Mouse (Mus musculus): Measurements from ENCODE around the gene Cox6a2. TPM values are rescaled to one million over a fixed set of nuclear protein-coding genes. Genes with fewer than 3 reads are reported as not detected.
A peak's percentile ranks its signal among the peaks of the same experiment; 100 is the strongest.

The Cox6a2 gene
- total RNA-seq (2012; rRNA removed), result 1.0 and 4.1 TPM in 2 replicates
- 0.43 and 1.1 TPM in 2 replicates for total RNA-seq (2014; rRNA removed)
- polyA plus RNA-seq (2012; ENCODE audit: insufficient read length, low read depth), result 0.70 and 0.98 TPM in 2 replicates

GRCm38 (mm10) chr7:128206152-128206551 is at the start of gene Cox6a2:
TSS of gene Cox6a2 (minus strand) at chr7:128206387.
- Histone ChIP-seq H3K36me3 (replicated peaks in 1 of 2; ENCODE audit: control insufficient read depth in 1 of 2, insufficient read depth in 1 of 2, low read length in 1 of 2) (no peaks in the 10 kb centered on the region), H3K79me2 (replicated peaks; ENCODE audit: control insufficient read depth, extremely low read depth, insufficient read depth, poor library complexity, severe bottlenecking) (no peaks in the 10 kb centered on the region), H3K4me1 (ENCODE audit: control insufficient read depth in 1 of 2, insufficient read depth in 2 of 2) (no peaks in the 10 kb centered on the region; a peak in 1 of 4 replicates), H3K9ac (ENCODE audit: insufficient read depth, low read depth) (peak within 1 kb of the TSS; percentile 29), H3K27ac (ENCODE audit: insufficient read depth, low read depth) (no peak within 1 kb of the TSS), H3K4me2 (ENCODE audit: insufficient read depth, low read depth, poor library complexity, severe bottlenecking) (0 out of 2 replicates have a peak within 1 kb of the TSS, but pooled peaks have one; percentile 18), H3K9me3 (replicated peaks; ENCODE audit: low read length) (no peaks in the 10 kb centered on the region), H3K4me3 (replicated peaks in 1 of 3; ENCODE audit: low read depth in 2 of 3, low read length in 2 of 3, poor library complexity in 1 of 3) (peak within 1 kb of the TSS in 1 of 3 experiments; percentile 23), H3K27me3 (replicated peaks) (peaks cover 18% of the 10 kb centered on the region)
- no peak for DNase-seq (ENCODE audit: extremely low read depth)
- in situ Hi-C loops (cut with MboI; ENCODE audit: low pct_ligation_motif_present, low pct_unique_long_range_greater_than_20kb, low sequenced_read_pairs), result loop anchor here (10.0 kb wide), 1 partner anchor 211 kb away; the partner anchor contains the start of gene Pycard
- no peak for TF ChIP-seq GABPA (IDR thresholded peaks at IDR 0.05; ENCODE audit: insufficient replicate concordance, low read depth, low read length)
- no peak for TF ChIP-seq E2F4 (IDR thresholded peaks at IDR 0.05; ENCODE audit: insufficient replicate concordance, low read depth, low read length)
- TF ChIP-seq ETS1 (conservative IDR thresholded peaks at IDR 0.05; ENCODE audit: low read depth, low read length), result no peak
- TF ChIP-seq ZKSCAN1 (IDR thresholded peaks at IDR 0.05; ENCODE audit: borderline replicate concordance, low read depth, low read length), result no peak
- no peak for TF ChIP-seq CTCF (conservative IDR thresholded peaks at IDR 0.05 in 1 of 2, IDR thresholded peaks at IDR 0.05 in 1 of 2; ENCODE audit: low read depth in 2 of 2, low read length in 2 of 2)
- no peak for TF ChIP-seq RCOR1 (conservative IDR thresholded peaks at IDR 0.05; ENCODE audit: low read depth, low read length)
- no peak for TF ChIP-seq TCF12 (IDR thresholded peaks at IDR 0.05; ENCODE audit: low read depth, low read length)
- TF ChIP-seq USF1 (IDR thresholded peaks at IDR 0.05; ENCODE audit: low read depth, low read length), result no peak
- no peak for TF ChIP-seq ZMIZ1 (IDR thresholded peaks at IDR 0.05; ENCODE audit: low read depth, low read length)
- no peak for TF ChIP-seq ZNF384 (IDR thresholded peaks at IDR 0.05; ENCODE audit: low read depth, low read length)
- TF ChIP-seq CHD1 (IDR thresholded peaks at IDR 0.05; ENCODE audit: low read depth, low read length), result no peak
- no peak for TF ChIP-seq MAZ (IDR thresholded peaks at IDR 0.05; ENCODE audit: low read depth, low read length)
- dilution Hi-C loops (cut with MboI; ENCODE audit: extremely low pct_ligation_motif_present, extremely low pct_unique_long_range_greater_than_20kb, low sequenced_read_pairs), result no loop called here

- Histone ChIP-seq H3K9me3 (replicated peaks; ENCODE audit: low read length) (no peaks in the 10 kb centered on the region), H3K36me3 (replicated peaks in 1 of 2; ENCODE audit: control insufficient read depth in 1 of 2, insufficient read depth in 1 of 2, low read length in 1 of 2) (peaks cover 0 to 15% of the 10 kb centered on the region in 2 experiments), H3K4me3 (replicated peaks in 1 of 3; ENCODE audit: low read depth in 2 of 3, low read length in 2 of 3, poor library complexity in 1 of 3) (no peak overlapping the region), H3K27ac (ENCODE audit: insufficient read depth, low read depth) (no peak overlapping the region), H3K4me2 (ENCODE audit: insufficient read depth, low read depth, poor library complexity, severe bottlenecking) (no peak overlapping the region), H3K27me3 (replicated peaks) (peaks cover 12% of the 10 kb centered on the region), H3K4me1 (ENCODE audit: control insufficient read depth in 1 of 2, insufficient read depth in 2 of 2) (no peaks in the 10 kb centered on the region), H3K9ac (ENCODE audit: insufficient read depth, low read depth) (no peak overlapping the region), H3K79me2 (replicated peaks; ENCODE audit: control insufficient read depth, extremely low read depth, insufficient read depth, poor library complexity, severe bottlenecking) (no peaks in the 10 kb centered on the region)
- no peak for DNase-seq (ENCODE audit: extremely low read depth)
- in situ Hi-C loops (cut with MboI; ENCODE audit: low pct_ligation_motif_present, low pct_unique_long_range_greater_than_20kb, low sequenced_read_pairs), result no loop called here
- TF ChIP-seq MAFK (IDR thresholded peaks at IDR 0.05; ENCODE audit: insufficient replicate concordance, low read length), result no peak
- dilution Hi-C loops (cut with MboI; ENCODE audit: extremely low pct_ligation_motif_present, extremely low pct_unique_long_range_greater_than_20kb, low sequenced_read_pairs), result no loop called here
Observed at GRCm38 (mm10) chr7:128255757-128256156, 49.6 kb upstream of the Cox6a2 start.

GRCm38 (mm10) chr7:128254978-128255377 is 48.8 kb upstream of the Cox6a2 start:
- H3K36me3 ChIP-seq (replicated peaks in 1 of 2; ENCODE audit: control insufficient read depth in 1 of 2, insufficient read depth in 1 of 2, low read length in 1 of 2), result peaks cover 0 to 16% of the 10 kb centered on the region in 2 experiments

More at GRCm38 (mm10) chr7:128254978-128255377, 48.8 kb upstream of the Cox6a2 start:
- in situ Hi-C loops (cut with MboI; ENCODE audit: low pct_ligation_motif_present, low pct_unique_long_range_greater_than_20kb, low sequenced_read_pairs) (no loop called here), dilution Hi-C loops (cut with MboI; ENCODE audit: extremely low pct_ligation_motif_present, extremely low pct_unique_long_range_greater_than_20kb, low sequenced_read_pairs) (no loop called here)
- Histone ChIP-seq H3K27me3 (replicated peaks) (peaks cover 6% of the 10 kb centered on the region), H3K4me2 (ENCODE audit: insufficient read depth, low read depth, poor library complexity, severe bottlenecking) (no peak overlapping the region), H3K27ac (ENCODE audit: insufficient read depth, low read depth) (no peak overlapping the region), H3K4me1 (ENCODE audit: control insufficient read depth in 1 of 2, insufficient read depth in 2 of 2) (no peaks in the 10 kb centered on the region), H3K79me2 (replicated peaks; ENCODE audit: control insufficient read depth, extremely low read depth, insufficient read depth, poor library complexity, severe bottlenecking) (no peaks in the 10 kb centered on the region), H3K9me3 (replicated peaks; ENCODE audit: low read length) (no peaks in the 10 kb centered on the region), H3K4me3 (replicated peaks in 1 of 3; ENCODE audit: low read depth in 2 of 3, low read length in 2 of 3, poor library complexity in 1 of 3) (no peak overlapping the region), H3K9ac (ENCODE audit: insufficient read depth, low read depth) (no peak overlapping the region)
- no peak for TF ChIP-seq MYC (IDR thresholded peaks at IDR 0.05; ENCODE audit: low read depth, low read length)
- no peak for DNase-seq (ENCODE audit: extremely low read depth)

All from CH12.LX (cell line).